8 mouse cellular contexts compared by ENCODE assay signal in the genomic region with DNA sequence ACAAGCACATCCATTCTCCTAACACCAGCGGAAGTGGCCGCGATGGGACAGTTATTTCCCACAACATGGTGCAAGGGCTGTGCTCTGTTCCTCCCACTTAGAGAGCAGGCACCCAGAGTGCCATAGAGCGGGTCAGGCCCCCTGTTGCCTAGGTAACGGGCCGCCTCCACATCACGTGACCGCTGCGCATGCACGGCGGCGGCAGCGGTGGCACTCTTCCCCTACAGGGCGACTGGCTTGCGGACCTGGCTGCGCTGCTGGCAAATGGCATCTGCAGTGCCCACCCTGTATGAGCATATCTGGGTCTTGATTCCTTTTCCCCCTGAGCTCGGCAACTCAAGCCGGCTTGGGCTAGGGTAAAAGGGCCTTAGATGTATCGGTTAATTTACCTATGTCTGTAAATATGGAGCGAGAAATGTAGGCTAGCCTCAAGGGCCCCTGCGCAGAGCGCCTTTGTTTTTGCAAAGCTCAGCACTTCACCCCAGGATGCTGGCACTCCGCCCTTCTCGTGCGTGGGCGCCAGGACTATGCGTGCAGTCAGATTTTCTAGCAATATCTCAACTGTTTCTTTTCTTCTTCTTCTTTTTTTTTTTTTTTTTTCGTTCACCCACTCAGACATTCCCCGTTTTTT. TPM values are rescaled to one million over a fixed set of nuclear protein-coding genes. Genes with fewer than 3 reads are reported as not detected.
DNase-seq lines count a peak whose midpoint lies in the region; ATAC-seq and TF ChIP-seq lines count a peak whose summit lies in the region.

No protein-coding gene starts in this region.

- H3ac ChIP-seq in C2C12 (ENCODE audit: control insufficient read depth, insufficient read length, low read depth): no peak overlapping the region

- peaks cover 32% of the 10 kb centered on the region for H3K4me1 ChIP-seq in heart, embryonic 11.5 days (ENCODE audit: control insufficient read depth, insufficient read depth, low read length)
- H3K4me1 ChIP-seq in kidney, embryonic 15.5 days: peaks cover 70% of the 10 kb centered on the region

- ATAC-seq in erythroblast, adult 5-6 weeks (replicated peaks; ENCODE audit: low FRiP score, poor library complexity, severe bottlenecking): peak; percentile 81
- peak; percentile 87 for ATAC-seq in heart, embryonic 11.5 days (replicated peaks; ENCODE audit: insufficient number of reproducible peaks, low FRiP score, low TSS enrichment)
- ATAC-seq in kidney, embryonic 15.5 days (replicated peaks; ENCODE audit: low FRiP score): peak; percentile 93

- H3K9me3 ChIP-seq in heart, embryonic 11.5 days (replicated peaks; ENCODE audit: control insufficient read depth, low read length): no peaks in the 10 kb centered on the region
- no peaks in the 10 kb centered on the region for H3K9me3 ChIP-seq in kidney, embryonic 15.5 days (replicated peaks)

- H3K4me3 ChIP-seq in C2C12 (ENCODE audit: insufficient read depth, poor library complexity, severe bottlenecking): no peak overlapping the region
- peak overlapping the region; percentile 44 for H3K4me3 ChIP-seq in heart, embryonic 11.5 days (ENCODE audit: low read depth, low read length)
- peak overlapping the region; percentile 51 for H3K4me3 ChIP-seq in kidney, embryonic 15.5 days (replicated peaks)

- peak overlapping the region; percentile 68 for H3K4me2 ChIP-seq in heart, embryonic 11.5 days
- peak overlapping the region; percentile 79 for H3K4me2 ChIP-seq in kidney, embryonic 15.5 days

- TF ChIP-seq CTCF in C2C12 (IDR thresholded peaks at IDR 0.05; ENCODE audit: control insufficient read depth, insufficient read depth, insufficient read length): no peak
- TF ChIP-seq CTCF in brain, embryonic 14.5 days (IDR thresholded peaks at IDR 0.05; ENCODE audit: borderline replicate concordance, extremely low read depth, insufficient read depth, insufficient read length): peak; percentile 32; the same call in 1 of the 2 replicates

- 3% methylated on average over 29 of the region's 29 CpGs for WGBS in heart, embryonic 11.5 days (ENCODE audit: insufficient replicate concordance)
- 2% methylated on average over 29 of the region's 29 CpGs for WGBS in kidney, embryonic 15.5 days

- peak overlapping the region; percentile 1; the same call in 1 of the 2 replicates for H3K27ac ChIP-seq in heart, embryonic 11.5 days (ENCODE audit: low read depth, low read length)
- peak overlapping the region; percentile 85 for H3K27ac ChIP-seq in kidney, embryonic 15.5 days

- H3K9ac ChIP-seq in heart, embryonic 11.5 days (ENCODE audit: low read depth, low read length): peak overlapping the region; percentile 3; the same call in 1 of the 2 replicates
- peak overlapping the region; percentile 42; the same call in 1 of the 2 replicates for H3K9ac ChIP-seq in kidney, embryonic 15.5 days

- H3K79me3 ChIP-seq in C2C12 (ENCODE audit: low read depth): no peaks in the 10 kb centered on the region

- peak; percentile 98 for DNase-seq in brain, embryonic 14.5 days (ENCODE audit: low read depth)
- DNase-seq in liver: peak; percentile 91
- peak; percentile 92 to 95 for DNase-seq in monocyte, adult 2 months (ENCODE audit: low read depth in 1 of 2, low spot score in 2 of 2)
- peak; percentile 80 to 90 for DNase-seq in spleen, postnatal 14 days (ENCODE audit: low spot score in 2 of 2)

- no peaks in the 10 kb centered on the region for H3K27me3 ChIP-seq in C2C12 (ENCODE audit: control insufficient read depth, insufficient read depth, insufficient read length)
- peaks cover 19% of the 10 kb centered on the region; the same call in 1 of the 2 replicates for H3K27me3 ChIP-seq in heart, embryonic 11.5 days (ENCODE audit: control insufficient read depth, insufficient read depth, low read length)
- no peaks in the 10 kb centered on the region for H3K27me3 ChIP-seq in kidney, embryonic 15.5 days

- H3K79me2 ChIP-seq in C2C12 (ENCODE audit: control insufficient read depth, insufficient read depth): no peaks in the 10 kb centered on the region

- no peaks in the 10 kb centered on the region for H3K36me3 ChIP-seq in C2C12 (ENCODE audit: control insufficient read depth, insufficient read depth)
- H3K36me3 ChIP-seq in heart, embryonic 11.5 days (ENCODE audit: control insufficient read depth, insufficient read depth, low read length): no peaks in the 10 kb centered on the region
- H3K36me3 ChIP-seq in kidney, embryonic 15.5 days: peaks cover 6% of the 10 kb centered on the region; the same call in 1 of the 2 replicates

- peak; percentile 86 for TF ChIP-seq POLR2A in brain, embryonic 14.5 days (IDR thresholded peaks at IDR 0.05; ENCODE audit: borderline replicate concordance, extremely low read depth, insufficient read depth, insufficient read length, poor library complexity, severe bottlenecking)

TF ChIP-seq in C2C12, 6 proteins besides CTCF, POLR2A, EP300 and RAD21:
- TF ChIP-seq FOSL1 (IDR thresholded peaks at IDR 0.05; ENCODE audit: insufficient read depth, low read length, poor library complexity, severe bottlenecking) (no peak), USF1 (IDR thresholded peaks at IDR 0.05; ENCODE audit: low read depth) (peak; percentile 98)
TF ChIP-seq in C2C12: peak in this region for 1.

RNA-seq across cellular contexts. Expression of a gene that starts 35.0 kb away (rescaled TPM):
- polyA plus RNA-seq in C2C12 (2012; fragmentation: generic; extraction: Trizol): 1.1 TPM
- polyA plus RNA-seq in brain, embryonic 14.5 days (2012; rRNA removed): 3.0 and 6.3 TPM in 2 replicates
- total RNA-seq in erythroblast, adult 5-6 weeks (2015; ENCODE audit: low replicate concordance): 2.3 and 4.0 TPM in 2 replicates
- 2.4 and 3.2 TPM in 2 replicates for total RNA-seq in erythroblast, adult 5-6 weeks (2017; ENCODE audit: low replicate concordance)
- polyA plus RNA-seq in heart, embryonic 11.5 days (2014; fragmentation: Nextera tagmentation; extraction: Ambion mirVana): 3.2 and 4.0 TPM in 2 replicates
- polyA plus RNA-seq in kidney, embryonic 15.5 days (2015; fragmentation: Nextera tagmentation; extraction: Ambion mirVana): 8.8 and 9.4 TPM in 2 replicates
